Mouse (Mus musculus) thymus, postnatal 36 days (tissue): ENCODE data around the gene Btbd9.

Experiments
- DNase-seq, 2 experiments: peaks; one replicate each; pipeline ENCODE4 v3.0.0; 2022; ENCODE audit warnings: mixed read lengths in 2 of 2

The Btbd9 gene

DNA sequence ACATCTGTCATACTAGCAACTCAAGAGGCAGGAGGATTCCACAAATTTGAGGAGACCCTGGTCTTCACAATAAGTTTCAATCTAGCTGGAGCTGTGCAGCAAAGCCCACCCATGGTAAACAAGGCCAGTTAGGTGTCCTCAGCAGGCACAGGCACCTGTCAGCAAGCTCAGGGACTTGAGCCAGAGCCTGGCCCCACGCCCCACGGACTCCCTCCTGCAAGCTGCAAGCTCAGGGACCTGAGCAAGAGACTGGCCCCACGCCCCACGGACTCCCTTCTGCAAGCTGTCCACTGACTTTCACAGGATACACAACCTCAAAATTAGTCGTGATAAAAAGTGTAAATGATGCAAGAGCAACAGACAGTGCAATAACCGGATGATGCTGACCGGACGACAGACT, 307.8 kb downstream of the Btbd9 start:
- no peak for DNase-seq

DNA sequence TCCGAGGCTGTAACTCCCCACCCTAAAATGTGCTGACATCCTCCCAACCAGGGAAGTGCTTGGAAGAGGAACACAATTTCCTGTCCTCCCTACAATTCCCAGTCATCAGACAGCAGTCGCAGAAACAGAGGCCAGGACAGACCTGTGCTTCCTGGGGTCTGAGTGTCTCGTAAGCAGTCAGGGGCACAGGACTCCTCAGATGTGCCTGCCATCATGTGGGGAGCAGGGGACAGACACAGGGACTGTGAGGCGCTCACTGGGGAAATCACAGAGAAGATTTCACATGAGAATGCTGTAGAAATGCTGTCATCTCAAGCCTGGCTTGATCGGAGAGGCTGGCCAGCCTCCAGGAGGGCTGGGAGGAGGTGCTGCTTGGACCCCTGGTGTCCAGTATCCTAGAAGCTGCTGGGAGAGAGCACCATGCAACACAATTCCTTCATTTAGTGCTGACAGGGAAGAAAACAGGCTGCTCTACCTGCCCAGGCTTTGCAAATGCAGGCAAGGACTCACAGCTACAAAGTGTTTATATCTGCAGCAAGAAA, 308.8 kb downstream of the Btbd9 start:
- no peak for DNase-seq

DNA sequence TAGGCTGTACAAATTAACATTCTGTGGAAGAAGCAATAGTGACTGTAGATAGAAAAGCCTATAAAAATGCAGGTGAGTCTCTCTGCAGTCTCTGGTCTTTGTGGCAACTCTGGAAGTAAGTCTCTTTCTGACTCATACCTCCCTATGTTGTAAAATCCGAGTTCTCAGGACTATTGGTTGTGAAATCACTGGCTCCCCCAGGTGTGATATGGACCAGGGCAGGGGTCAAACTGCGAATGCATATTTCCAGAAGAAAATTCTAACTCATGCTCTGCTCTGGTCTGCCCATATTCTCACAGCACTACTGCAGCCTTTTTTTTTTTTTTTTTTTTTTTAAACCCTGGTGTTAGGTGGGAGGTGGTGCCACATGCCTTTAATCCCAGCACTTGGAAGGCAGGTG, 312.8 kb downstream of the Btbd9 start:
- no peak for DNase-seq

DNA sequence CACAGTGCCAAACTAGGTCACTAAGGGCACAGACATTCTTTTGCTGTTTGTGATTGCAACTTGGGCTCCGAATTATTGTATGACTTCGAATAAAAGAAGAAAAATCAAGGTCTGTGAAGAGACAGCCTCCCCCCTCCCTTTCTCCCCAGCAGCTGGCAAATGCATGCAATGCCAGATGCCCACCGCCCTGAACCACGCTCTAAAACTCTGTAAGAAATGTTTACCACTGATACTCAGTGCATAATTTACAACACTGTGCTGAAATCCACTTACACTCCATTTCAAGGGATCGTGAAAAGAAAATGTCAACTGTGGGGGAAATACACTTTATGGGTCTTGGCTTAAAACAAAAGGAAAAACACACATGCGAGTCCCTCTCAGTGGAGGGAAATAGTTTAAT, 313.3 kb downstream of the Btbd9 start:
- DNase-seq = no peak

DNA sequence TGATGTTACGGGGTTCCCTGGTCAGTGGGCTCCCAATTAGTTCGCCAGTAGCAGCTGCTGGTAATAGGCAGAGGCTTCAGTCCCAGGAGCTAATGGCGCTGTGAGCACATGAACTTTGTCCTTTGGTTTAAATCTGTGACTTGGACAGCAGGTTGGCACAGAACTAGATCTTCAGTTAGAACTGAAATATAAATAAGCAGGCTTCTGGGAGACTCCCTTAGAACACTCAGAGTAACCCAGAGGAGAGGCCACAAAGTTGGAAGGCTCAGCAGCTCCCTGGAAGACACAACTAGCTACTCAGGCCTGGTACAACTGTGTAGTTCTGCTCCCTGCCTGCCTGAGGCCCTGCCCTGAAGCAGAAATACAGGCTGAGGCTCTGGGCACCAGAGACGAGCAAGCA, 313.8 kb downstream of the Btbd9 start:
- DNase-seq = no peak

DNA sequence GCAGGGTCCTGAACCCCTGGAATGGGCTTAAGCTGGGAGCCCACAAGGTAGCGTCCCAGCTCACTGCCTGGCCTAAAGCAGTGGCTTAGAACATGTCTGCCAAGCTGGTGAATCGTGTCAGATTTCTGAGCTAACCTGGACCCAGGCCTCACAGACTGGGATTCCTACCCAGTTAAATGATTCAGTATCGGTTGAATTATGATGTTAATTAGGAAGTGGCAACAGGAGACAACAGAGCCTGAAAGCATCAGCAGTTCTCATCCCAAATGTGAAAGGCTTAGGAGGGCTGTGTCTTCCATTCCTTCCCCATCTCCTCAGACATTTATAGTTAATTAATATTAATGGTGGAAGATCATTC, 314.3 kb downstream of the Btbd9 start:
- no peak for DNase-seq

DNA sequence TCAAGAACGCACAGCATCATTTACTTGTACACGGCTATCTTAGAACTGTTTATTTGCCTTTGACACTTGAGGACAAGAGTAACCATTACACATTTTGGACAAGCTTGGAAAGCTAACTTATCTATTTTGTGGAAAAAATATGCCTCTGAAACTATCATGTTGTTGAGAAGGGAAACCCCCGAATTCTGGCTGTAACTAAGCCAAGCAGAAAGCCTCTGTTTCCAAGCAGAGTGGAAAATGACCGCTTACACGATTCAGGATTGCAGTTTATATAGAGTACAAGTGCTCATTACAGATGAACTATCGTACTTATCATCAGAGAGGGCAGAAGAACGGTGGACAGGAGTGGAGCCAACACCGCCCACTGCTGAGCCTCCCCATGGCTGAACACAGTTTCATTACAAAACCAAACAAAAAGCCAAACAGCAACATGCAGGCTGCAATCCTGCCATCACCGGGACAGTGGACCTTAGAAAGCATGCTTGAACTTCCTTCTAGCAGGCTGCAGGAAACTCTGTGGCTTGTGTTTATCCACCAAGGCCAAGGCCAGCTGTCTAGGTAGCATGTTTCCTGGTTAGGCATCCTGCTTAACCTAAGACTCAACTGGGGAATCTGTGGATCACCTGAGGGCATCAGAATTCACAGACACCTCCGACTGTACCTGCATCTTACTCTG, 314.8 kb downstream of the Btbd9 start:
- DNase-seq = no peak

DNA sequence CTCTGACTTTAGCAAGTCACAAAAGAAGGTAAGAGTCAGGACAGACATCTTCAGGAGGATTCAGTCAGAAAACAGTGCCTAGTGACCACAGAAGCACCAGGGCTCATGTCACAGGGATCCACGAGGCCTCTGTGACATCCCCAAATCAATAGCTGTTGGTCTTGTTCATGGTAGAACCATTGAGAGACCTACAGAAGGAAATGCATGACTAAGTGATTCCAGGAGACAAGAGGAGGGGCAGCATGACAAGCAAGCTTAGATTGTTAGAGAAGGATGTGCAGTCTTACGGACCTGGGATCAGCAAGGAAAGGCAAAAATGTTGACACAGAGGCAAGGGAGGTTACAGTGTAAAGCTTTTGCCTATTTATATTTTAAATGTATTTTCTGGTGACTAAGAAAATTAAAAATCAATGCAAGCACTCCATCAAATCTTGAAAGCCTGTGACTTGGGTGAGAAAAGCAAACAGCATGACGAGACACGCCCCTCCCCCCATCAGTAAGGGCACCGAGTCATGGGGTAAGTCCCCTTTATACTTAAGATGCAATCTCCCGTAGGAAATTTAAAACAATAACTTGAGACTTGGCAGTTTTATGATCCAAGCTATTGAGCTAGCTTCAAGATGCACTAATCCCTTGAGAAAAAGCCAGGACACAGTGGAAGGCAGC, 315.5 kb downstream of the Btbd9 start:
- DNase-seq = no peak

DNA sequence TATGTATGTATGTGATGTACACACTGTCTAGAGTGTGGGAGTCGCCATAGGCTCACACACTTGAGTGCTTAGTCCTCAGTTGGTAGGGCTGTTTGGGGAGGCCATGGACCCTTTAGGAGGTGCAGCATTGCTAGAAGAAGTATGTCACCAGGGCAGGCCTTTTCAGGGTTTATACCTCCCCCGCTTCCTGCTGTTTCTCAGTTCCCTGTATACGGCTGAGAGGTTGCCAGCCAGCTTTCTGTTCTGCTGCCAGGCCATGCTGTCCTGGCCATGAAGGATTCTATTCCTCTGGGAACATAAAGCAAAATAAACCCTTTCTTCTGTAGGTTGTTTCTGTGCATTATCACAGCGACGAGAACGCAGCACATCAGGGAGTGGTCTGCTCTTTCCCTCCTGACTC, 316.4 kb downstream of the Btbd9 start:
- DNase-seq = no peak

DNA sequence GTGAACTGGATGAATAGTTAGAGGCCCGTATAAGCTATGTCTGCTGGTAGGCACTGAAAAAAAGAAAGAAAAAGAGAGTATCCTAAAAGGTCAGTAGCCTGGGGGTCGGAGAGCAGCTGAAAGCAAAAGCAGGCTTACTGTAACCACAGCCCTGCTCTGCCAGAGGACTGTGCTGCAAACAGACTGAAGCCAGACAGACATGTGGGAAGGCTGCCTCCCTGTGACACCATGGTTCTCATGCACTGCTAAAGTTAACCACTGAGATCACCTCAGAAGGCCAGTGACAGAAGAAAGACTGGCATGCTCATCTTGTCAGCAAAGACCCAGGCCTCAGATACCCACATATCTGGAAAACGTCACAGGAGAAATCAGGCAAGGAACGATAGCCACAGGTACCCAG, 317.8 kb downstream of the Btbd9 start:
- DNase-seq = no peak

DNA sequence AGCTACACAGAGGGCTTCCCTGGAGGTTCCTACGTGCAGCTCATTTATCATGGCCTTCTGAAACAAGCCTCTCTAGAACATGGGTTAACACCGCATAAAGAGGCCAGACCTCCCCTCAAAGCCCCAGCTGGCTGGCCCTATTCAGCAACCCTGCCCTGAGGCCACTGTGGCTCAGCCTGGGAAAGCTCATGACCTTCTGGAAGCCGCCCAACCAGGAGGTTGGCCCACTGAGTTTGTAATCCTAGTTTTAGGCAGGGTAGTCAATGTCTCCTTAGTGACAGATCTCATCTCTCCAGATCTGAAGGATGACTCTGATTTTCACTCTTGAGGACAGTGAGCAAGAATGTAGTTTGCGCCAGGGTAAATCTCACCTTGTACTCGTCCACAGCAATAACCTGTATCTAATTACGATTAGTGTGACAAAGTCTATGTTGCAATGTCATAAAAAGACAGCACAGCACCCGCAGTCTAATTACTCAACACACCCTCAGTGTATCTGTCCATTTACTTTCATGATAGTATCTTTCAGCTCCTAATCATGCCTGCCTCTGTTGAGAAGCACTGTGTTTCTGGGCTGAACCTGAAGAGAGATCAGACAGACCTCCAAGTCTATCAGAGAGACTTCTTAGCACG, 320.2 kb downstream of the Btbd9 start:
- DNase-seq = no peak

DNA sequence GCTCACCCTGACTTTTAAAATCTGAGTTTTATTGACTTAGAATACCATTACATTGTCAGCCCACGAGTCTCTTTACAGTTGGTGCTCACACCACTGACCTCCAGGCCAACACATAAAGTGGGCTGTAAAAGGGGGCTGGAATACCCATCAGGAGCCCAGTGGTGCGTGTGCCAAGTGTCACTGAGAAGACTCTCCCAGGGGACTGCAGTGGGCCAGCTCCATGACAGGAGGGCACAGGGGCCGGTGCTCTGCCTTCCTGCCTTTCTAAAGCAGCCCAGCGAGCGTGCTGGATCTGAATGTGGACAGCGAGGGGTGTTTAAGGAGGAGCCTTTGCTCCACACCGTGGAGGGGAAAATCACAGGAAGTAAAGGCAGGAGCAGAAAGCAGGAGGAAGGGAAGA, 322.4 kb downstream of the Btbd9 start:
- DNase-seq = no peak

DNA sequence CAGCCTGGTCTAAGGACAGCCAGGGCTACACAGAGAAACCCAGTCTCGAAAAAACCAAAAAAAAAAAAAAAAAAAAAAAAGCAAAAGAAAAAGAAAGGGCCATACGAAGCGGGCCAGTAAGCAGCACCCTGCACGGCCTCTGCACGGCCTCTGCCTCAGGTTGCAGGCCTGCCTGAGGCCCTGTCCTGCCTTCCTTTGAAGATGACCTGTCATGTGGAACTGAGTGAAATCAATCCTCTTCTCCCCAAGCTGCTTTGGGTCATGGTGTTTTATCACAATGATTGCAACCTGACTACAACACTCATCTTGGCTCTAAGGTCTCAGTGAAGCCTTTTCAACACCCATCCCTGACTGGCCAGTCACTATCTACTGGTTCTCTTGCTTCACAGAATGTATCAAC, 323.3 kb downstream of the Btbd9 start:
- DNase-seq = no peak

DNA sequence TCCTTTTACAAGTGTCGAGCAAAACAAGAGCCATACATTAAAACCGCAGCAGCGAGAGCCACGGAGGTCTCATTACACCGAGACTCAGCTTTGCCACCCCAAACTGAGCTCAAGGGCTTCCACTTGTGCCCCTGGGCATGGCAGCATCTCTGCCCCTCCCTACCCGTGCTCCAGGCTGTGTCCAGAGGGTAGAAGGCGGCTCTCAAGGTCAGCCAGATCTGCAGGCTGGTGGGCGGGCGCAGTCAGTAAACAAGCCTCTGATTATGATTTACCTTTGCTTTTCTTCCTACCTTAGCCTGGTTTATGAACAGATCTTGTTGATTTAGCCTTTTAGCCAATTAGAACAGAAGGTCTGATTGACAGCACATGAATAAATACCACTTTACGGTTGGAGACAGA, 331.0 kb downstream of the Btbd9 start:
- DNase-seq = no peak

DNA sequence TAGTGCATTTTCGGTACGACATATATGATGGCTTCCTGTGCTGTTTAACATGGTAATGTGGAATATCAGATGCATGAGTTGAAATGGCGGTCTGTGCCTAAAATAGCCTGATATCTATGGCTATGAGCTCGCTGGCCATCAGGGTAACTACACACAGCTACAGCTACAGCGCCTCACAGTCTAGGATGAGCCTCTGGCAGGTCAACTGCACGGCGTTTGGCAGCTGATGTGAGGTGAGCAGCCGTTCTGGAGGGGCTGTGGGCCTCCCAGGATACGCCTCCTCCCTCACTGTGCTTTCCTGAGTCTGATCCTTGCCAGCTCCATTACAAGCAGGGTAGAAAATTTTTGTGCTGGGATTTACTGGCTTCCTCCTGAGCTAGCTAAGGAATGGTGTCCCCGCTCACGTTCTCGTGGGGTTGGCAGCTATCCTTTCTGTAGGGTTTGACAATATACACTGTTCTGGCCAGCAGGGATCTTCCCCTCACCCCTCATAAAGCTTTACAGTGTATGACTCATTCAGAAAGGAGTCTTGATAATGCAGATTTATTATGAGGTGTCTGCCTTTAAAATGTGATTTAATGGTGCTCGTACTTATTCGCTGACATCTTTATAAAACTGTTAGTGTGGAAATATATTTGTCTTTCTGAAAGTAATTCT, 331.5 kb downstream of the Btbd9 start:
- no peak for DNase-seq

DNA sequence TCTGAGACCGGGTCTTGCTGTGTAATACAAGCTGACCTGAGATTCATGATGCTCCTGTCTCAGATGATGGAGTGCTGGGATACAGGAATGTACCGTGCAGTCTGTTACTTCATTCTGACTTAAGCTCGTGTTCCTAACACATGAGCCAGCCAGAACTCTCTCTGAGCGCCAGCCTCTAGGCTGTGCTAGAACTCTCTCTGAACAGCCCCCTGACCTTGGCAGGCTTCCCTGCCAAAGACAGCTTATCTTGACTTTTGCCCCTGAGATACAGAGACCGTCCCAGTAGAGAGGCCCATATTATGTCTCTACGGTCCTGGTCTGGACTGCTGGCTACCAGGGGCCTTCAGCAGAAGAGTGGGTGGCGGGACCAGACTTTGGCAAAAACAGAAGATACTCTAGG, 332.7 kb downstream of the Btbd9 start:
- DNase-seq = no peak

DNA sequence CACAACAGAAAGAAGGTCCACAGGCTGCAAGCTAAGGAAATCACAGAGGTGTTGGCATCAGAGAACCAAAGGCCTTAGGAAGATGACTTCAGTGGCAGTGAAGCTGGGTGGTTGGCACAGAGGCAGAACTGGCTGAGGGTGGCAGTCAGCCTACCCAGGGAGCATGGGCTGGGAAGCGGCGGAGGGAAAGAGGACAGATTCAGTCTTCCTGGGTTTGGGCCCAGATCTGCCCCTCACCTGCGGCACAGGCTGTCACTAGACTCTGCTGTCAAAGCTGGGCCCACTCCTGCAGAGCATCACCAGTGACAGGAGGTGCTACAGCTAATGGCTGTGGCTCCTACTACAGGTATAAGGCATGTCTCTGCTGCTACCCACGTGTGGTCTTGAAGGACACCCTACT, 333.6 kb downstream of the Btbd9 start:
- DNase-seq = no peak

DNA sequence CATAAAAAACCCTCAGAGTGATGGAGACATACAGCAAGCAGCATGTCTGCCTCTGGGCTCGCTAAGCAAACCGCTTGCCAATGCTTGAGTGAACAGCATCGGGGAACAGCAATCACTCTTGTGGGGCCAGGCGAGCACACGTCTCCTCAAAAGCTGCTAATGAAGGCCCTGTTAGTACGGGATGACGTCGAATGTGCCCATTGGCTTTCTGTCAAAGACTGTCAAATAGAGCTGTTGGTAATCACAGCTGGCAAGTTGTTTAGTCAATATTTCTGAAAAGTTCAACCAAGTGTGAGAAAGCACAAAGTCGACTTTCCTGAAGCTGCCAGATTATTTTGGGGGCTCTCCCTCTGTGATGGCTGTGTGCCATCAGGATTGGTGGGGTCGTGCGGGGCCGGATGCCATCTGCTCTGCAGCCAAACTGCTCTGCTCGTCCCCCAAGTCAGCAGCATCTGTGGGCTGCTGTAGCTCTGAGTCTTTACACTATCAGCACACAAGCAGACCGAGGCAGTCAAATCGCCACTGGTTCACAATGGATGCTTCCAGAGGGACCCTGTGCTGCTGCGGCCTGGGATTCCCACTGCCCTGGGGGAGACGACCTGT, 334.5 kb downstream of the Btbd9 start:
- DNase-seq = no peak

DNA sequence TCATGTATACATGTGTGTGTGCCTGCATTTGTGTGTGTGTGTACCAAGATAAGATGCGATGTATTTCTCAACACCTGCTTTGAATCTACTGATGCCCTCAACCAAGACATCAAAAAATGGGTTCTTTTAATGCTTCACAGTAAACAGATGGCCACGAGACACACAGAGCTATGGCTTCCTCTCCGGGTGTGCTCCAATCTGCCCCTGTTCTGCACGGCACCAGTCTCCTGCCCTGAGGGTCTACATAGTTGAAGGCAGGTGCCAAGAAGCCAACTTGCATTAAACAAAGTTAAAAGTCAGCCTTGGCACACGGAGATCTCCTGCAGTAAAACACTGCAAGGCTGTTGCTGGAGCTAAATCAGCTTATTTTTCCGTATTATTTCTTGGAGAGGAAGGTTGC, 335.2 kb downstream of the Btbd9 start:
- DNase-seq = no peak

DNA sequence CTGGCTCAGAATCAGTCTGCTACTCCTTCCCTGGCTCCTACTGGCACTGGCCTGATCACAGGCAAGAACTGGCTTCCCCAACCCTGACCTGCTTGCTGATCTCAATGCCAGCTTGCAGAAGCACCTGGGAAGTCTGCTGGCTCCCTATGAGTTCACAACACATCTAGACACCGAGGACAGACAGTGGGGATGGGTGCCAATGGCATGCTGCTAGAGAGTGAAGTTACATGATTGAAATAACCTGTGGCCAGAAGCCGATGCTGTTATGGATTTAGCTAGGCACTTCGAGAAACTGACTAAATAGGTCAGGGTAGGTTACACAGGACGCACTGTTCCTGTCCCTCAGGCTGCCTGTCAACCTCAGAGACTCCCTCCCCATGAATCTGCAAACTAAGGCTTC, 335.6 kb downstream of the Btbd9 start:
- DNase-seq = no peak

DNA sequence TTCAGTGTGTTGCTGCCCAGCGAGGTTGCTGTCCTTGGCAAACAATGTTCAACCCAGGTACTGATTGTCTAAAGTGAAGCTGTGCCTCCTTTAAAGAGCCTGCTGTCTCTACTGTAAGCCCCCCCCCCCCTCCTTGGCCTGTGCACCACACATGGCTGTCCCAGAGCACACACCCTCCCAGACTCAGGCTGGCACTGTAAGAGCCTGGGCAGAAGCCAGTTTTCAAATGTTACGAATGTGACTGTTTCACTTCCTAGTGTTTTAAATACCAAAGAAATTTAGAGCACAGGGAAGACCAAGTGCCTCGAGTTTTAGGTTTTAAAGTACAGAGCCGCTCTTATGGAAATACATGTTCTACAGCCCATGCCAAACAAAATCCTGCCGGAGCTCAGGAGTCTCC, 336.8 kb downstream of the Btbd9 start:
- no peak for DNase-seq

DNA sequence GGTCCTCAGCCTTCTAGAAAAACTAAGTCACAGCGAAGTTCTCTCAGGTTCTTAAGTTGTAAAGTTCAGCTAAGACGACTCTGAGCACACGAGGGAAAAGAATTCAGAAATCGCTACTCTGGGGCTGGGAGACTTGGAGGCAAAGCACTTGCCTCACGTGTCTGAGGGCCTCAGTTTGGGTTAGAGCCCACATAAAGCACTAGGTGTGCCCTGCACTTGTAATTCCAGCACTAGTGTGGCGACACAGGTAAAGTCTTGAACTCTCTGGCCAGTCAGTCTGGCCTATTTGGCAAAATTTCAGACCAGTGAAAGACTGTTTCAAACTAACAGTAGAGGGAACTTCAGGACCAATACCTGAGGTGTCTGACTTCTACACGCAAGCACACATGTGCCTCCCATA, 338.7 kb downstream of the Btbd9 start:
- DNase-seq = no peak

DNA sequence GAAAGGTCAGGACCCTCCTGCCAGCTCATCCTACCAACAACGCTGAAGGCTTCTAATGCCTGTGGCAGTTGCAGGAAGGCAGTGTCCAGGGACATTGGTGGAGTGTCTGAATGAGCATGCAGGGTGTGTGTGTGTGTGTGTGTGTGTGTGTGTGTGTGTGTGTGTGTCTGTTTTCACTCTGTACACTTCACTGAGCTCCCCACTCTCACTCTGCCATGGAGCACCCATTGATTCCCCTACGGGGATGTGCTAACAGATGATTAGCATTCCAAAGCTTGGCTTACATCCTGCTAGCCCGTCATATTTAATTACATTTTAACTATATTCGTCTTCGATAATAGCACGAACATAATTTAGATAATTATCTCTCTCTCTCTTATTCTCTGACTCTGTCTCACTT, 339.7 kb downstream of the Btbd9 start:
- no peak for DNase-seq
